Mouse (Mus musculus) T-helper 17 cell (primary cell): ENCODE results near the gene E4f1.
"Not testable (repeated sequence)": the region's sequence is repeated elsewhere in the genome, so short reads cannot be mapped to it uniquely, and the experiment has no call there.

Source experiments
- in situ Hi-C, 2 experiments: fragments of 300-600 bp; cut with MboI, MseI; formaldehyde crosslinking; loops; 1 replicate in 1 of 2; 2 replicates in 1 of 2; pipeline ENCODE4 v1.15.1; 2025; ENCODE audit warnings: high pct_unique_total_duplicates in 2 of 2

E4f1 gene

DNA sequence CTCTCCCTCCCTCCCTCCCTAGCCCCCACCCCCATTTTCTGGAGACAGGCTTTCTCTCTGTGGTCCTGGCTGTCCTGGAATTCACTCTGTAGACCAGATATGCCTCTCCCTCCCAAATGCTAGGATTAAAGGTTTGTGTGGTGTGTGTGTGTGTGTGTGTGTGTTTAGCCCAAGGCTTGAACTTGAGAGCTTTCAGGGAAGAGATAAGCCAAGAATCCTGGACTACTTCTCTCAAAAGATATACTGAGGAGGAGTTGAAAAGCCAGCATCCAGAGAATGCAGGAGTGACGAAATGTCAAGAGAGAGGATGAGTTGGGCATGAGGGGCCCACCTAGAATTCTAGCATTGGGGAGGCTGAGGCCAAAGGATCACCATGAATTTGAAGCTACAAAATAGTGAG is 7.2 kb downstream of the E4f1 start:
- in situ Hi-C loops: loop anchor here in 1 of 2 experiments (25.0 kb wide), 1 partner anchor 1449 kb away; the partner anchor contains the start of gene Rab40c

DNA sequence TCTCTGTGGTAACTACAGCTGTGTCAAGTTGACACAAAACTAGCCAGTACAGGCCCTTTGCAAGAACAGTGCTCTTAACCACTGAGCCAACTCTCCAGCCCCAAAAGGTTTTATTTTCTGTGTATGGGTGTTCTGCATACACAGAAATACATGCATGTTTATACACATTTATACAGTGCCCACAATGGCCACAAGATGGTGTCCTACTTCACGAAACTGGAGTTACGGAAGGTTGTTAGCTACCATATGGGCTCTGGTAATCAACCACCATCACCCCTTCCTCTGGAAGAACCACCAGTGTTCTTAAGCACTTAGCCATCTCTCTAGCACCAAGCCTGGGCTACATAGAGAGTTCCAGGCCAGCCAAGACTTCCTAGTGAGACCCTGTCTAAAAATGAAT is 8.5 kb downstream of the E4f1 start:
- in situ Hi-C loops: loop anchor here in 1 of 2 experiments (25.0 kb wide), 1 partner anchor 1451 kb away; the partner anchor contains the start of gene Rab40c

DNA sequence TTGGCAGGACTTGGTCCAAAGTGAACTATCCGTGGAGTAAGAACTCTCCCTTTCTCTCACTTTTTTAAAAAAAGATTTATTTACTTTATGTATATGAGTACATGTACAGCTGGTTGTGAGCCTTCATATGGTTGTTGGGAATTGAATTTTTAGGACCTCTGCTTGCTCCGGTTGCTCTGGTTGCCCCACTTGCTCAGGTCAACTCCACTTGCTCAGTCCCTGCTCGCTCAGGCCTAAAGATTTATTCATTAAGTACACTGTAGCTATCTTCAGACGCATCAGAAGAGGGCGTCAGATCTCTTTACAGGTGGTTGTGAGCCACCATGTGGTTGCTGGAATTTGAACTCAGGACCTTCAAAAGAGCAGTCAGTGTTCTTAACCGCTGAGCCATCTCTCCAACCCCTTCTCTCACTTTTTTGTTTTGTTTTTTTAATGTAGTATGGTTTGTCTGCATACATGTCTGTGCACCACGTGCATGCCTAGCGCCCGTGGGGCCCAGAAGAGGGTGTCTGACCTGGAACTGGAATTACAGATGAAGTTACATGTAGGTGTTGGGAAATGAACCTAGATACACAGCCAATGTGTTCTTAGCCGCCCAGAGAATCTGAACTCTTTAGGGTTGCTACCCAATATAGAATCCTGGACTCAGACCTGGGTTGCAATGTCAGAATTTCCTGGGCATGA is 14.4 kb downstream of the E4f1 start:
- in situ Hi-C loops: loop anchor here (5.0 to 25.0 kb wide), 2 partner anchors 973 to 1457 kb away; partner anchors contain the start of gene Rab40c (in 1 of the 2)

DNA sequence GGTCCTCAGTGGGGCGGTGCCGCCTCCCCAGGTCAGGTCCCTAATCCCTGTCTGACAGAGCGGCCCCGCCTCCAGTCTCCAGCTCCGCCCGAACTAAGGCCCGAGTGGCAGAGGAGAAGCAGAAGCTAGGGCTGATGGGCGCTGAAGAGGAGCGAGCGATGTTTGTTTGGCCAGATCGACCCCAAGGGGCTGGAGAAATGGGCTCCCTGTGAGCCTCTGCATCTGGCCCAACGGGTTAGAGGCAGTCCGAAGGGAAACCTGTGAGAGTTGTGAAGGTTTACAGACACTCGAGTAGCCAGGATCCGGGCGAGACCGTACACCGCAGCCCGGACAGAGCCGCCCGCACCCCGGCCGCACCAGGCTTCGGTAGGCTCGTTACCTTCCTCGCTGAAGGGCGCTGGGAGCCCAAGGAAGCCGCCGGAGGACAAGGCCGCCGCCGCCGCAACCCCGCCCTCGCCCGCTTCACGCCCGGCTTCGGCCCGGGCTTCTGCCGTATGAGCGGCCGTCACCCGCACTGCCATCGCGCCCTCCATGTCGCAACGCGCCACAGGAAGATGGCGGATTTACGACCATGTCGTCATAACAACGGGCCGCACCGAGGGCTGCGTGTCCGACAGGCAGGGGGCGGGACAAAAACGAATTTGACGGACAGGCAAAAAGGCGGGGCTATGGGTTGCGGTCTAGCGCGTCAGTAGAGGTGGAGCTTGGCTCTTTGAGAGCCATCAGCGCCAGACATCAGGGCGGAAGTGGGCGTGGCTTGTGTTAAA is 15.2 kb downstream of the E4f1 start:
- in situ Hi-C loops: loop anchor here (5.0 to 25.0 kb wide), 2 partner anchors 973 to 1457 kb away; partner anchors contain the start of gene Rab40c (in 1 of the 2)

DNA sequence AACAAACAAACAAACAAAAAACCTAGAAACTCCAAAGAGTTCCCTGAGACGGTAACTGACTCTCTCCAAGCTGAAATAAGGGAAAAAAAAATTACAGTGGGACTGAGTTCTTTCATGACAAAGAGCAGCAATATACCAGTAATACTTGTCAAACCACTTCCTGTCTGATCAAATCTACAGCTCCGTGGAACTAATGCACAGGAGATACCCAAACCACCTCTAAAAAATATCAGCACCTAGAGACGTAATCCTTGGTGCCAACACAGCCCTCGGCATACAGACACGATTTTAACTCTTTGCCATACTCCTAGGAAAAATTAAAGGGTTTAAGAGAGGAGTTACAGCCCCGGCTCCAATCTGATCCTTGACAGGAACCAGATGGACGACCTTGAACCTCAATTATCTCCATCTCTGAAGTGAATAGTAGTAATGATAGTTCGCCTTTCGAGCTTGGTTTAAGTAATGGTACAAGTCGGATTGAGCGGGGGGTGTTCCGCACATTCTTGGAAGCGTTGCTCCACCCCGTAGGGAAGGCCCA is 15.8 kb downstream of the E4f1 start:
- in situ Hi-C loops: loop anchor here in 1 of 2 experiments (25.0 kb wide), 1 partner anchor 1458 kb away; the partner anchor contains the start of gene Rab40c

DNA sequence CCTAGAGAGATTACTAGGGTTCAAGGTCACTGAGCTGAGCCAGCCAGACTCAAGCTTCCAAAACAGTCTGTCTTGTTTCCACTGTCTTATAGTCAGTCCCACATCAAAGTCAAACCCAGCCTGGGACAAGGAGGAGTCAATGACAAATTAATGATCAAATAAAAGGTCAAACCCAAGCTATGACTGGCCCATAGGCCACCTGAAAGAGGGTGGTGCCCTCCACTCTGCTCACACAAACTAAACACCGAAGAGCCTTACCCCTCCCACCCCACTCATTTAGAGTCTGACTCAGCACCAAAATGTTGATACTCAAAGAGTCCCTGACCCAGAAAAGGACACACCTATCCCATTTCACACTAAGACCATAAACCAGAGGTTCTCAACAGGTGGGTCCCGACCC is 16.7 kb downstream of the E4f1 start:
- in situ Hi-C loops: loop anchor here in 1 of 2 experiments (25.0 kb wide), 1 partner anchor 1459 kb away; the partner anchor contains the start of gene Rab40c

DNA sequence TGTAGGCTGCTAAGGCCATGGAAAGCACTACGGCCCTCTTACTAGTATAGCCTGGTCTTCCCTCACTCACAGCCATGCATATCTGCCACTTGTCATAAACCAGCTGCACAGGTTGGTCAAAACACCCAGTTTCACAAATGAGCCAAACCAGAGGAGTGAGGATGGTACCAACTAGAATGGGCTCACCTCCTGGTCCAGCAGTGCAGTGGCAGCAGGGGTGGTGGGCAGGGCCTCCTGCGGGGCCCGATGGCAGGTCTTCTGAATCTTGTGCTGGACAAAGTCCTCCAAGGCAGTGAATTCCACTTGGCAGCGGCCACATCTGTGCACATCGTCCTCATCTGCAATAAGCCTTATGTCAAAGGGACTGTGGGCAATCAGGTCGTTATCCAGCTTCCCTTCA is 18.9 kb downstream of the E4f1 start:
- in situ Hi-C loops: loop anchor here in 1 of 2 experiments (25.0 kb wide), 1 partner anchor 1461 kb away; the partner anchor contains the start of gene Rab40c

DNA sequence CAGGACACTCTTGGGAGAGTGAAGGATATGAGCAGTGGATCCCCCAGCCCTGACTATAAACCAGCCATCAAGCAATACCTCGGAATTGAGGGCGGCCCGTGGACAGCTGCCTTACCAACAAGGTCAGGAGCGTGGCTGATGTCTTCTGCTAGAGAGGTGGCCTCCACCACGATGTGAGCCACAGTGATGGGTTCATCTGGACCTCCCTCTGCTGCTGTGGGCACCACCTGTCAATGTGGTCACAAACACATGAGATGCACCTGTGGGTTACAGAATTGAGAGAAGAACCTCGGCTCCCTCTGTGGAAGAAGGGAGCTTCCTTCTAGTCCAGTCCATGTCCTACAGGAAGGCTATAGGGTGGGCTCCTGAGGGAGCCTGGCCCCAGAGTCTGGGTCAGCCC is 20.6 kb downstream of the E4f1 start:
- in situ Hi-C loops: no loop called here

DNA sequence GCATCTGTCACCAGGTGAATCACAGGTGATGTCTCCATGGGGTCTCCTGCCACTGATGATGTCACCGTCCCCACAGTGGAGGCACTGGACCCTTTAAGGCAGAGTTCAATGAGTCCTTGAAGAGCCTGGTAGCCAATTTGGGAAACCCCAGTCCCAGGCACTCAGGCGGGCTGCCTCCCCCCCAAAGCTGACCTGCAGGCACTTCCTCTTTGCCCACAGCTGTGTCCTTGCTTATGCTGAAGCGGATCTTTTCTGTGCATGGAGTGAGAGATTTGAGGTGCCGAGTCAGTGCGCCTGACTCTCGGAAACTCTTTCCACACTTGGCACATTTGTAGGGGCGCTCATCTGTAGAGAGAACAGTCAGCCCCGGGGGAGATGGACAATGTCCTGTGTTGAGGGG is 23.5 kb downstream of the E4f1 start:
- in situ Hi-C loops: no loop called here

DNA sequence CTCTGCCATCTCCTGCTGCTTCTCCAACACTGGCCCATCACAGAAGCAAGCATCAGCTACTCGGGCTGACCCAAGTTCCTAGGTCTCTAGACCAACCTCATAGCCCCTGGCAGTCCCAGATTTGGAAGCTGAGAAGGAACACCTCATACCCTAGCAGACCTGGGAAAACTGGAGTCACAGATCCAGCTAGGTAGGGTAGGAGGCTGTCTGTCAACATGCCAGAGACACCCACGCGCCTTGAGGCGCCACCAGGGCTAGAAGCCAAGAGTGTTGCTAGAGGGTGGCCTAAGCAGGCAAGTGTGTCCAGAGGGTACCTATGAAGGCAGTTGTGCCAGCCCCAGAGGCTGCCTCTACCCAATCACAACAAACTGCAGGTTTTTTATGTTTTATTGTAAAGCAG is 26.7 kb downstream of the E4f1 start:
- in situ Hi-C loops: loop anchor here in 1 of 2 experiments (5.0 kb wide), 1 partner anchor 56 kb away; no protein-coding TSS in a partner anchor

DNA sequence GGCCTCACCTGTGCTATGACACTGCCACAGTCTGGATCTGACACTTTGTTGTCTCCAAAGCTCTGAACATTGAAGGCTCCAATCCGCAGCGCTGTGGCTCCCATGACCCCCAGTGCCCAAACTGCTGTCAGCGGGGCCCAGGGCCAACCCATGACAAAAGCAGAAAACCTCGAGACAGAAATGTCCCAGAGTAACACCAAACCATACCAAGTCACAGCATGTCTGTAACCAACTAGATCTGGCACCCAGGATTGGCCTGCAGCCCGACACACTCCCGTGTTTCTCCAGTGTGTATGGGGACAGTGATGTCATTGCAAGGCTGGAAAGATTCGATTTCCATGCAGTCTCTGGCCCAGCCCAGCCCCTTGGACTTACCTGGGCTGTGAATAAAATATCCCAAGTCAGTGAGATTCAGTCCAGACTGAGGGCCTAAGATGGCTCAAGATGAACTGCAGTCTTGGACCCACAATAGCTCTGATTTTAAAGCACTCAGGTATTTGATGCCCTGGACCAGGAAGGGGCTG is 27.4 kb downstream of the E4f1 start, which contains the start of gene Dnase1l2:
Gene Dnase1l2 (minus strand): TSS at position 474 of the 524 bp plus-strand sequence.
- in situ Hi-C loops: loop anchor here in 1 of 2 experiments (5.0 kb wide), 1 partner anchor 55 kb away; no protein-coding TSS in a partner anchor

DNA sequence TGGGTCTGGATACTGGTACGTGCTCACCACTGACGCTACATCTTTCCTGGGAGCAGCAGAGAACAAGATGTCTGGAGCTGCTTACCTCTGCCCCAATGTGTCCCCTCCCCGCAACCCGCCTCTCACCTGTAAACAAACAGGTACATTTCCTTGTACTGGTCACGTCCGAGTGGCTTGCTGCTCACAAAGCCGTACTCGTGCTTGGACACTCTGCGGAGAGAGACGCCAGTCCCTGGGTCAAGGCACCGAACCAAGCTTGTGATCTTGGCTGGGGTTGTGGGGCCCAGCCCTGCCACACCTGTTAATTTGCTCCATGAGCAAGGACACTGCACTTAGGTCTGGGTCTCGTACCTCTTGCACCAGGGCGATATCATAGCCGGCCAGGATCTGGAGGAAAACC is 28.0 kb downstream of the E4f1 start:
- in situ Hi-C loops: loop anchor here in 1 of 2 experiments (5.0 kb wide), 1 partner anchor 55 kb away; no protein-coding TSS in a partner anchor

DNA sequence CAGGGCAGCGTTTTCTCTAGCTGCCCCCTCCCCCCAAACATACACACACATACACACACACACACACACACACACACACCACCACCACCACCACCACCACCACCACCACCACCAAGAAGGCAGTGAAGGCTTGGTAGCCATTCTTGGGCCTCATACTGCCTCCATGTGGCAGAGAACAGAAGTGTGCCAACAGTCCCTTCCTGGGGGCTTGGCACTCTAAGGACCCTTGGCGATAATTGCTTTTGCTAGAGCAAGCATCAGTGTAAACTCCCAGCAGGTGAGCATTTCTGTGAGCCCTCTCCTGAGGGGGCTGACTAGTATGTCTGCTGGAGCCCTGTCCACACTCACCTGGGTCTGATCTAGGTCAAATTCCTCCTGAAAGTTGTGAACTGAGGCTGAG is 29.0 kb downstream of the E4f1 start:
- in situ Hi-C loops: loop anchor here in 1 of 2 experiments (5.0 kb wide), 1 partner anchor 54 kb away; no protein-coding TSS in a partner anchor

DNA sequence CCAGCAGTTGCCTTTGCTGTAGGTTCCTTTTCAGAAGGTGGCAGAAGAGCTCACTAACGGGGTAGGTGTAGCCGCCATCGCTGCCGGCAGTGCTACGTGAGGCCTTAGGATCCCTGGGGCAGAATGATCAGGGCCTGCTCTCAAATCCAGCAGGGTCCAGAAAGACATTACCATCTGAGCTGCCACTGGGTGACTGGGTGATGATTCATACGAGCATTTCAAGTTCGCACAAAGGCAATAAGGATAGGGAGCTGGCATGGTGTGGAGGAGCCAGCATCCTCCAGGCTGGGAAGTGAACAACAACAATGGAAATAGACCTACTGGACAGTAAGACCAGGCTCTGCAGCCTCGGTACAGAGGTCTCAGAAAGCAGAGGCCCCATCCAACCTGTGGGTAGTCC is 29.7 kb downstream of the E4f1 start:
- in situ Hi-C loops: loop anchor here in 1 of 2 experiments (5.0 kb wide), 1 partner anchor 53 kb away; no protein-coding TSS in a partner anchor

DNA sequence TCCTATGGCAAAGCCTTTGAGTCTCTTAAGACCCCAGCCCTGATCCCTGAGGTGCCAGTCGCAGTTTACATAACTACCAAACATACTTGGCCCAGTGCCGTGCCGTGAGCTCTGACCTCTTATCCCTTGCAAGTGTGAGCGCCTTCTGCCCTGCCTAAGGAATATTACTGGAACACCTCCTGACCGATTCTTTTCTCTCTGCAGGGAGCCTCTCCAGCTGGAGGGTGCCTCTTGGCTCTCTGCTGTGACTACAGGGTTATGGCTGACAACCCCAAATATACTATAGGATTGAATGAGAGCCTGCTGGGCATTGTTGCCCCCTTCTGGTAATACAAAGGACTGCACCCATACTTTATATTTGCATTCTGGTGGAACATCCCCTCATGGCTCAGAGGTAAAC is 33.1 kb downstream of the E4f1 start:
- in situ Hi-C loops: no loop called here

DNA sequence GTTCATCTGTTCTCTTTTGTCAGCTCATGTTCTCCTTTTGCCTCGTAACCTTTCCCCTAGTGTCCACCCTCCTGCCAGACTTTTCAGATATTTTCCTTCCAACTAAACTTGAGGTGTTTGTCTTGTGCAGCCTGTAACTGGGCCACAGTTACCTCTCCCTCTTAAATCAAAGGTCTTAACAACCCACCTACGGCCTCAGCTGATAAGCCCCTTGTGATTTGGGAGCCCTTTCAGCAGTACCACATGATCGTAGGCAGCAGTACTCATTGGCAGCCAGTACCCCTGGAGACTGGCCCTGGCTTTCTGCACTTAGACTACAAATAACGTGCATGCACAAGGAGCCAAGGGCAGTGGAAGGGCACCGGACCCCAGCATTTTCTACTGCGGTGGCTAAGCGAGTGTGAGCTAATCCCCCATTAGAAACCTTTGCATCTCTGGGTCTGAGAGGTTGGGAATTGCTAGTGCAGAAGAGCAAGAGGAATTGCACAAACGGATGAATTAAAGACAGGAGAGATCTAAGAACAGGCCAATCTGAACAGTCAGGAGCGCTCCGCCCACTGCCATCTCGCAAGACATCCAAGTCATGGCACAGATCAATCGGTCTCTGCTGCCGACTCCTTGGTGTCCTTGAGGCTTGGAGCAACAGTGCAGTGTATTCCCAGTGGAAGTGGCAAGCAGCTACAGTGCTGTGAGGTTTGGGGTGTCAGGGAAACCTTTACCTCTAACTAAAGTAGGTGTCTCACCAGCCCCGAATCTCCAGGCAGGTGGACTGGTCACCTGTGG is 40.7 kb downstream of the E4f1 start:
- in situ Hi-C loops: no loop called here

DNA sequence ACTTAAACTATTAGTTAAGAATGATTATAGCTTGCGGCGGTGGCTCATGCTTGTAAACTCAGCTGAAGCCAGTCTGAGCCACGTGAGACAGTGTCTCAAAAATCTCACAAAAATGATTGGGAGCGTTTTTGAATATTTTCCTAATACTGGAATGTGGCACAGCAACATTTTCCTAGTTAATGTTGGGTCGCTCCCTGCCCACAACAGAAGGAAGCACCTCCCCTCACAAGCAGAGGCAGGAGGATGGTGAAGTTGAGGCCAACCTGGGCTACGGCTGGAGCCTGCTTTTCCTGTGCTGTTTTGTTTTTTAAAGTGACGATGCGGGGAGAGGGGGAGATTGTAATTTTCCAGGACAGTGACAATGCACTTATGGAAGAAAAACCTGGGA is 42.9 kb downstream of the E4f1 start:
- in situ Hi-C loops: no loop called here

DNA sequence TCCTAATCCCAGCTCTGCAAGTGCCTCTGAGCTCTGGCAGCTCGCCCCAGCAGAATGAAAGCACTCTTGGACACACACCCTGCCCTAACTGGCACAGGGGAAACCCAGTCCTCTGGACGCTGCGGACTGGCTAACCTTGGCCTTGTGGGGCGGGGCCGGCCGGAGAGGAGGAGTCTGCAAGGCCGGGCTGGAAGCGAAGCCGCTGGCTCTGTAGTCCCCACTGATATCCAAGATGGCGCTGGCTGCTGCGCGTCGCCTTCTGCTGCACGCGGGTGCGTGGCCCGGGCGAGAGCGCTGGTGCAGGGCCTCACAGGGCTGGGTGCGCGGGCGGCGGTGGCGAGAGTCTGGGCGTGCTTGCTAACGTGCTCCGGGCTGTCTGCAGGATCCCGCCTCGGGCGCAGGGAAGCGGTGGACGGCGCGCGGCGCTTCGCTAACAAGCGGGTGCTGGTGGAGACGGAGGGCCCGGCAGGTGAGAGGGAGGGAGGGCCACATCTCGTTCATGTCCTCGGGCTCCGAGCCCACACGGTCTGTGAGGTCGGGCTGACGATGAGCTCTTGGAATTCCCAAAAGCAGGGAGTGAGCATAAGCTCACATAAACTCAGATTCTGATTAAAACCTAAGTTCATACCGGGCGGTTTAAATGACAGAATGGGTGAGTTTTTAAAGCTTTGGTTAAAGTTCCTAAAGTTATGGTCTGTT is 43.5 kb downstream of the E4f1 start, which contains the start of gene Eci1:
Gene Eci1 (plus strand): TSS at position 171 of the 699 bp plus-strand sequence.
- in situ Hi-C loops: no loop called here

DNA sequence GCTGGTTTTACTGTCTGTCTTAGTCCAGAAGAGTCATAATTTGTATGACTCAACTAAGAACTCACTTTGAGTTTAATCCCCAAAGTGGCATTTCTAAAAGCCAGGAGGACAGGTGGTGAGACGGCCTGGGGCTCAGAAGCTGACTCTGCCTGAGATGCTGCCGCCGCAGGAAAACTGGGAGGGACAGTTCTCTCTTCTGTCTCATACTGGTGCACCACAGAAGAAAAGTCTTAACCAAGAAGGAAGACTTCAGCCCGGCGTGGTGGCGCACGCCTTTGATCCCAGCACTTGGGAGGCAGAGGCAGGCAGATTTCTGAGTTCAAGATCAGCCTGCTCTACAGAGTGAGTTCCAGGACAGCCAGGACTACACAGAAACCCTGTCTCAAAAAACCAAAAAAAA is 44.2 kb downstream of the E4f1 start:
- in situ Hi-C loops: no loop called here

DNA sequence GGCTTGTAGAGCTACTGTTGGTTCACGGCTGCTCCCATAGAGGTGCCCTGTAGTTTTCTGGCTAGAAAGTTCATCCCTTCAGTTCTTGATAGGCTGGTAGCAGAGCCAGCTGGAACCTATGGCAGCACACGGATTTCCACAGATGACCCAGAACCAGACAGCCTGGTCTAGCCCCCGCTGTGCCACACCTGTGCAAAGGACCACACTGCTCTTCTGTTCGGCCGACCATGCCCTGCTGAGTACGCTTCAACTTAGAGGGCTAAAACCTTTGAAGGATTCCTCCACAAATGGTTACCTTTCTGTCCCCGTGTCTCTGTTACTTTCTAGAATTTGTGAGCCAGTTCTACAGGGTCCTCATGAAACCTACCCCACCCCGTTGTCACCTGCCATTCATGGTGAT is 44.8 kb downstream of the E4f1 start:
- in situ Hi-C loops: not testable (repeated sequence)
